Mouse (Mus musculus) heart, embryonic 13.5 days (tissue): Measurements from ENCODE around the gene Mlip. TPM values are rescaled to one million over a fixed set of nuclear protein-coding genes. Genes with fewer than 3 reads are reported as not detected.

Experiments used
- ATAC-seq: fragments of 200-750 bp; cut with Nextera tagmentation; 2 replicates; pipeline ENCODE4 v1.8.0; 2017; ENCODE audit warnings: moderate TSS enrichment; ENCODE audit not compliant: insufficient number of reproducible peaks, low FRiP score, low TSS enrichment; ENCODE audit errors: extremely low read depth
- H3K27ac ChIP-seq: fragments of 300-500 bp; sonication (generic); replicated peaks from 2 replicates; pipeline ENCODE4 v1.5.1; 2015; ENCODE audit warnings: moderate library complexity, mild to moderate bottlenecking, inconsistent platforms
- H3K27me3 ChIP-seq: fragments of 300-500 bp; sonication (generic); replicated peaks from 2 replicates; pipeline ENCODE4 v1.6.1; 2015; ENCODE audit warnings: mild to moderate bottlenecking, inconsistent platforms
- H3K36me3 ChIP-seq: fragments of 300-500 bp; sonication (generic); 2 replicates; pipeline ENCODE4 v1.6.1; 2015; ENCODE audit warnings: mild to moderate bottlenecking, inconsistent platforms
- H3K4me1 ChIP-seq: fragments of 300-500 bp; sonication (generic); 2 replicates; pipeline ENCODE4 v1.6.1; 2015; ENCODE audit warnings: inconsistent platforms
- H3K4me2 ChIP-seq: fragments of 300-500 bp; sonication (generic); 2 replicates; pipeline ENCODE4 v1.6.1; 2015; ENCODE audit warnings: inconsistent platforms, mild to moderate bottlenecking, moderate library complexity
- H3K4me3 ChIP-seq: fragments of 300-500 bp; sonication (generic); 2 replicates; pipeline ENCODE4 v1.5.1; 2015; ENCODE audit warnings: moderate library complexity, mild to moderate bottlenecking, inconsistent platforms
- H3K9ac ChIP-seq: fragments of 300-500 bp; sonication (generic); 2 replicates; pipeline ENCODE4 v1.6.1; 2015; ENCODE audit warnings: inconsistent platforms, mild to moderate bottlenecking, moderate library complexity
- H3K9me3 ChIP-seq: fragments of 300-500 bp; sonication (generic); 2 replicates; pipeline ENCODE4 v1.6.1; 2016; ENCODE audit warnings: inconsistent platforms
- WGBS: fragments of 180-500 bp; shearing (Covaris S2); methylation state at CpG from one replicate; pipeline ENCODE4 v1.1.7; 2015; ENCODE audit warnings: mixed read lengths; 5-methylcytosine and 5-hydroxymethylcytosine counted together
- polyA plus RNA-seq: library from polyadenylated mRNA; unstranded; fragments of >200 nt; fragmentation: Nextera tagmentation; extraction: Ambion mirVana; gene quantifications from 2 replicates; pipeline ENCODE4 v1.2.1, GENCODE M21; 2015

Mlip gene
- polyA plus RNA-seq, 1 experiment from 2014 or later = 72.2 TPM

DNA sequence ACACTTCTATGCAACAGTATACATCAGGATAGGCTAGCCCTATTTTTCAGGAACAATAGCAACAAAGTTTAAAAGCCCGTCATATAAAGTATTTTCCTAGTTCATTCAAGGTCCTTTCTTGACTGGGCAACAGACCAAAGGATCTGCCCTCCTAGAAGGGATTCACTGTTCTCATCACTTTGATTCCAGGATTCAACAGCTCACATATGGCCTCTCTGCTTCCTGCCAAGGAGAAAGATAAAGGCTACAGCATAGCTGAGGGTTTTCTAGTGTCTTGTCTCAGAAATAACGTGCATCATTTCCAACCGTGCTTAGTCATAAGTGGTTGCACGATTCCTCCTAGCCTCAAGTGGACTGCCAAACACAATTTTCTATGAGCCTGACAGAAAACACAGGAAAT is 296.2 kb downstream of the Mlip start:
- Histone ChIP-seq H3K4me3 (no peak overlapping the region), H3K27ac (no peak overlapping the region), H3K9ac (no peak overlapping the region), H3K36me3 (no peaks in the 10 kb centered on the region), H3K9me3 (no peaks in the 10 kb centered on the region), H3K4me1 (peaks cover 11% of the 10 kb centered on the region), H3K27me3 (no peaks in the 10 kb centered on the region), H3K4me2 (no peak overlapping the region)
- ATAC-seq = no peak
- 32% methylated on average over 4 of the region's 4 CpGs for WGBS

DNA sequence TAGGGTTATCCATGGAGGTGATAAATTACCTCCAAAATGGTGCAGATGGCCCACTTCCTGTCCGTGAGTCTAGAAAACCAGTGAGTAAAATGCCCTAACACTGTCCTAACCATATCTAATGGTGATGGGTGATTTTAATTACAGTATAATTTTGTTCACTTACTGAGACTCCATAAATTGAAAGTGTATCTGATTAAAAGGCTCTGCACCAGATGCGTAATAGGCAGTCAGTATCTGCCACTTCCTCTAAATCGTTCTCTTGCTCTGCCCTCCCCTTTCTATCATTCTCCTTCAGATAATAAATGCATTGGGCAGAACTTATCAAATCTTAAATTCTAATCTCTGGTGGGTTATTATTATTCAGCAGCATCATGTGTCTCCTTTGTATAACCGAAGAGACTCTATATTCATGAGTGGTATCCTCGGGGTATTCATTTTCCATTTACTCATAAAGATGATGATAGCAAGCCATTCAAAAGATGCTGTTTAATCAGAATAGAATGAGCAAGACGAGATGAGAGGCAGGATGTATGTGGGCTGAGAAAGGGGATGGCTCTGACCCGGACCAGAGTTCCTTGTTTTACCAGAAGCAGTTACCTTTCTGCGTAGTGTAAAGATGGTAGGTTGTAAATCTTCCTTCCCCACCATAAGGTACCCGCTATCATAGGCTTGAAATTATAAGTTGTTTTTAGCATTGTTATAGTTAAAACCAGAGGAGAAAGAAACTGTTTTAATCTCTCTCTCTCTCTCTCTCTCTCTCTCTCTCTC is 298.2 kb downstream of the Mlip start:
- ATAC-seq = no peak
- Histone ChIP-seq H3K36me3 (no peaks in the 10 kb centered on the region), H3K4me1 (peaks cover 11% of the 10 kb centered on the region), H3K4me2 (no peak overlapping the region), H3K4me3 (no peak overlapping the region), H3K9ac (no peak overlapping the region), H3K27ac (no peak overlapping the region), H3K27me3 (no peaks in the 10 kb centered on the region), H3K9me3 (no peaks in the 10 kb centered on the region)
- 75% methylated on average over 9 of the region's 9 CpGs for WGBS

Other genes starting within 250 kb of the Mlip start
- gene Lrrc1, start 191.9 kb upstream of the Mlip start, polyA plus RNA-seq = 12.6 and 13.0 TPM in 2 replicates